Mouse (Mus musculus) sigmoid colon, adult 10 weeks (tissue): ENCODE data around the gene Xrn2. TPM values are rescaled to one million over a fixed set of nuclear protein-coding genes. Genes with fewer than 3 reads are reported as not detected.

ENCODE experiments used
- polyA plus RNA-seq: library from polyadenylated mRNA; stranded (reverse); fragments of 350-450 nt; fragmentation: Illumina TruSeq; extraction: RNeasy Lipid Tissue Mini Kit (QIAGEN cat#74804); gene quantifications from one replicate; pipeline ENCODE4 v1.2.3, GENCODE M21; 2014; ENCODE audit warnings: low read depth, low replicate concordance

Xrn2 gene
- 157 TPM for polyA plus RNA-seq

GRCm38 (mm10) chr2:147012623-147013184 is at the start of gene Xrn2:
TSS of gene Xrn2 (plus strand) at chr2:147012996.

DNA sequence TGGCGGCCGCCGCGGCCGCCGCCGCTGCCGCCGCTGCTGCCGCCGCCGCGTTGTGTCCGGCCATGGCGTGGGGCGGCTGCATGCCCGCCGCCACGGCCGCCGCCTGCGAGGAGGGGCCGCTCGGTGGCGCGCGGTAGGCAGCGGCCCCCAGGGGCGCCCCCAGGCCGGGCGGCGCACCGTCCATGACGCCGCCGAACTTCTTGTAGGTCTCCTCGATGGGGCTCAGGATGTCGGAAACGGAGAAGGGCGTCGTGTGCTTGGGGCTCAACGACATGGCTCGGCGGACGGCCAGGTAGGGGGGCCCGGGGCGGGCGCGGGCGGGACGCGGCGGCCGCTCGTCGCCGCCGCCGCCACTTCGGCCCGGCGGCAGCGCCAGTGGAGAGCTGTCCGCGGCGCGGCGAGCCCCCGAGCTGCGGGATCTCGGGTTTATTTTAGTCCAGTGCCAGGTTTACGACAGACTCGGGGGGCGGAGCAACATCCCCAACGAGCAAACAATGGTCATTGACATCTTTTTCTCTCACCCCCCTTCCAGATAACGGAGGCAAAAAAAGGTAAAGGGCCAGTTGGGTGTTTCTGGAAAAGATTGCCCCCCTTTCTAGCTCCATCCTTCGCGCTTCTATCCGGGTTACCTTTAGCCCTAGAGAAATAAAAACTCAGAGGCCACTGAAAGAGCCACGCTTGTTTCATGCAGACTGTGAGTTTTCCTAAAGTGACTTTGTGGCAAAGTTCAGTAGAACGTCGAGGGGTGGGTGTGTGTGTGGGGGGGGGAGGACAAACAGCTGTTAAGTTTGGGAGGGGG is 72.5 kb downstream of the Xrn2 start, which contains the start of gene Nkx2-4:
Nkx2-4 (minus strand) TSS at position 374 of the 799 bp plus-strand sequence.

Other genes starting within 250 kb of the Xrn2 start
- gene Kiz, start 157.1 kb upstream of the Xrn2 start, polyA plus RNA-seq, result 68.9 TPM
- not detected for gene Nkx2-4, start 72.4 kb downstream of the Xrn2 start, polyA plus RNA-seq
- 1.7 TPM for gene Nkx2-2, start 181.2 kb downstream of the Xrn2 start, polyA plus RNA-seq